Mouse (Mus musculus): ENCODE results near the gene Brd1.

DNA sequence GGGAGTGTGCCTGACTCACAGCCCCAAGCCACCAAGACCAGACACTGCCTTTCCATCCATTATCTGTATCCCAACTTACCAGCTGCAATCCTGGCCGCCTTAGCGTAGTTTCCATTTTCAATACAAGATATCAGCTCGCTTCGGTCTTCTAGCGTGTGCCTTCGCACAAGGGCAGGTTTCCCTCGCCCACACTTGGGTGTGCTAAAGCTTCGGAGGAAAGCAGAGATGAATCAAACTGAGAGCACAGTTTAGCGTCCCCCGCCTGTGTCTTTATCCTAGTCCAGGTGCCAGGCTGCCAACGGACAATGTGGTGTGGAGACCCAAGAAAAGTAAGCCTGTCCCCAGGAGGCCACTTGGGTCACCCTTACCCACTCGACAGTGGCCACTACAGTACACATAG is 42.9 kb downstream of the Brd1 start:
- TF ChIP-seq POLR2A (IDR thresholded peaks at IDR 0.05; ENCODE audit: low read depth, low read length) (no peak), CTCF (IDR thresholded peaks at IDR 0.05; ENCODE audit: extremely low read depth, insufficient read length, insufficient replicate concordance, low read depth, low read length) (no peak)
